Mouse (Mus musculus) brain, embryonic 14.5 days (tissue): ENCODE measurements around the gene Mob3a. TPM values are rescaled to one million over a fixed set of nuclear protein-coding genes. Genes with fewer than 3 reads are reported as not detected.
"Not testable (repeated sequence)": the region's sequence is repeated elsewhere in the genome, so short reads cannot be mapped to it uniquely, and the experiment has no call there.

Experiments used
- DNase-seq: peaks from one replicate; pipeline ENCODE4 v3.0.0-alpha.2; 2011; ENCODE audit warnings: low read depth
- CTCF ChIP-seq: fragments of 200-500 bp; IDR thresholded peaks from 2 replicates; pipeline ENCODE4 v1.5.1; 2012; ENCODE audit warnings: inconsistent platforms, mild to moderate bottlenecking, moderate library complexity, borderline replicate concordance; ENCODE audit not compliant: insufficient read depth, insufficient read length; ENCODE audit errors: extremely low read depth
- POLR2A ChIP-seq: fragments of 200-500 bp; IDR thresholded peaks from 2 replicates; pipeline ENCODE4 v1.6.1; 2012; ENCODE audit warnings: mild to moderate bottlenecking, inconsistent platforms, borderline replicate concordance; ENCODE audit not compliant: poor library complexity, insufficient read depth, insufficient read length, severe bottlenecking; ENCODE audit errors: extremely low read depth
- polyA plus RNA-seq: library from polyadenylated mRNA; depleted of rRNA; stranded (reverse); fragments of >200 nt; gene quantifications from 2 replicates; pipeline ENCODE4 v1.2.3, GENCODE M21; 2012; rRNA removed

Gene Mob3a
- polyA plus RNA-seq, 1 experiment: 47.3 TPM

- no peak for DNase-seq
- TF ChIP-seq CTCF: no peak
- TF ChIP-seq POLR2A: no peak
Measured at GRCm38 (mm10) chr10:80655406-80656129, 46.2 kb downstream of the Mob3a start.

GRCm38 (mm10) chr10:80654866-80655265, 46.9 kb downstream of the Mob3a start:
- TF ChIP-seq CTCF (no peak), POLR2A (no peak)
- no peak for DNase-seq

- TF ChIP-seq CTCF (no peak), POLR2A (no peak)
- DNase-seq: no peak
Measured at GRCm38 (mm10) chr10:80653156-80653720, 48.5 kb downstream of the Mob3a start.

- DNase-seq: no peak
- no peak for TF ChIP-seq CTCF
- no peak for TF ChIP-seq POLR2A
Measured at GRCm38 (mm10) chr10:80650392-80650791, 51.4 kb downstream of the Mob3a start.

- DNase-seq: not testable (repeated sequence)
Measured at GRCm38 (mm10) chr10:80649910-80650309, 51.9 kb downstream of the Mob3a start.

GRCm38 (mm10) chr10:80646936-80647335, 54.8 kb downstream of the Mob3a start:
- no peak for DNase-seq

GRCm38 (mm10) chr10:80635345-80635744, 66.4 kb downstream of the Mob3a start:
- DNase-seq: no peak
- no peak for TF ChIP-seq POLR2A
- TF ChIP-seq CTCF: no peak

More at GRCm38 (mm10) chr10:80646936-80647335, 54.8 kb downstream of the Mob3a start:
- no peak for TF ChIP-seq CTCF
- no peak for TF ChIP-seq POLR2A

Other genes with a start within 250 kb of the Mob3a start
- gene Onecut3, start 207.1 kb downstream of the Mob3a start, polyA plus RNA-seq: 5.0 and 10.9 TPM in 2 replicates
- 0.76 and 0.86 TPM in 2 replicates for gene Atp8b3, start 162.9 kb downstream of the Mob3a start, polyA plus RNA-seq
- 59.9 and 72.0 TPM in 2 replicates for gene Rexo1, start 140.4 kb downstream of the Mob3a start, polyA plus RNA-seq
- gene Klf16, start 124.7 kb downstream of the Mob3a start, polyA plus RNA-seq: 12.2 and 15.9 TPM in 2 replicates
- 170 and 188 TPM in 2 replicates for gene Abhd17a, start 111.6 kb downstream of the Mob3a start, polyA plus RNA-seq
- 62.0 and 62.5 TPM in 2 replicates for gene Scamp4, start 99.1 kb downstream of the Mob3a start, polyA plus RNA-seq
- 12.7 and 17.3 TPM in 2 replicates for gene Adat3, start 99.1 kb downstream of the Mob3a start, polyA plus RNA-seq
- 4.2 and 4.5 TPM in 2 replicates for gene Gm49322, start 96.0 kb downstream of the Mob3a start, polyA plus RNA-seq
- gene Csnk1g2, start 79.1 kb downstream of the Mob3a start, polyA plus RNA-seq: 213 and 237 TPM in 2 replicates
- 91.9 and 113 TPM in 2 replicates for gene Btbd2, start 44.9 kb downstream of the Mob3a start, polyA plus RNA-seq
- 96.9 and 115 TPM in 2 replicates for gene Mknk2, start 23.9 kb downstream of the Mob3a start, polyA plus RNA-seq
- 47.6 and 70.2 TPM in 2 replicates for gene Izumo4, start 207 bp upstream of the Mob3a start, polyA plus RNA-seq
- 155 and 176 TPM in 2 replicates for gene Ap3d1, start 40.3 kb upstream of the Mob3a start, polyA plus RNA-seq
- gene Dot1l, start 53.2 kb upstream of the Mob3a start, polyA plus RNA-seq: 36.1 and 77.6 TPM in 2 replicates
- 76.3 and 77.0 TPM in 2 replicates for gene Sf3a2, start 96.2 kb upstream of the Mob3a start, polyA plus RNA-seq
- gene Plekhj1, start 96.6 kb upstream of the Mob3a start, polyA plus RNA-seq: 88.7 and 125 TPM in 2 replicates
- 1.7 and 2.1 TPM in 2 replicates for gene Amh, start 103.3 kb upstream of the Mob3a start, polyA plus RNA-seq
- 0.21 and 0.45 TPM in 2 replicates for gene Jsrp1, start 111.5 kb upstream of the Mob3a start, polyA plus RNA-seq
- 685 and 1,025 TPM in 2 replicates for gene Oaz1, start 124.7 kb upstream of the Mob3a start, polyA plus RNA-seq
- gene Lingo3, start 142.1 kb upstream of the Mob3a start, polyA plus RNA-seq: 5.2 and 7.7 TPM in 2 replicates
- gene Lsm7, start 153.2 kb upstream of the Mob3a start, polyA plus RNA-seq: 278 and 393 TPM in 2 replicates
- 110 and 134 TPM in 2 replicates for gene Sppl2b, start 153.3 kb upstream of the Mob3a start, polyA plus RNA-seq
- 0.22 and 0.26 TPM in 2 replicates for gene Tmprss9, start 169.9 kb upstream of the Mob3a start, polyA plus RNA-seq
- gene Timm13, start 199.0 kb upstream of the Mob3a start, polyA plus RNA-seq: 174 and 253 TPM in 2 replicates
- 58.8 and 72.3 TPM in 2 replicates for gene Lmnb2, start 216.3 kb upstream of the Mob3a start, polyA plus RNA-seq
- gene Gadd45b, start 228.1 kb upstream of the Mob3a start, polyA plus RNA-seq: 8.4 and 8.5 TPM in 2 replicates